In the genomic region with DNA sequence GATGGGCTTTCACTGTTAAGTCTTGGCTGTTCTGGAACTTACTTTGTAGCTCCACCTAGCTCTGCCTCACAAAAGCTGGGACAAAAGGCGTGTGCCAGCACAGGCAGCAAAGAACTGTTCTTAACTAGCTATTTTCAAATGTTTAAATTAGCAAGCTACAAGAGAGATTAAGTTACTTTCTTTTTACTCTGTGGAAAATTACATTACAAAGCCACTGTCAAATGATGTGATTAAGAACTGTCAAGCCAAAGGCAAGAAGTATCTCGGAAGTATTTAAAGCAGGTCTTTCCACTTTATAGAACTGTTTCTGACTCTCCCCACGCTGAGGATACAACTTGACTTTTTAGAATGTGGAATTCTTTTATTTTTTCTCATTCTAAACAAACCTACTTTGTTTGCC, we compare ENCODE assay signal across 21 mouse cellular contexts. TPM values are rescaled to one million over a fixed set of nuclear protein-coding genes. Genes with fewer than 3 reads are reported as not detected.
DNase-seq lines count a peak whose midpoint lies in the region; ATAC-seq and TF ChIP-seq lines count a peak whose summit lies in the region.
"Had no signal": no experiment of that assay in that cellular context is flagged by ENCODE, and none has a peak within 500 bp of the region (broad histone marks: within the 10 kb centered on the region; RNA-seq: fewer than 3 reads in every experiment).

No protein-coding gene starts in this region.

- H3K9ac ChIP-seq in ES-Bruce4 (ENCODE audit: low read depth, poor library complexity, severe bottlenecking) = no peak overlapping the region
- no peak overlapping the region for H3K9ac ChIP-seq in ES-E14 (ENCODE audit: insufficient read depth, low read depth, low read length, poor library complexity, severe bottlenecking)
- no peak overlapping the region for H3K9ac ChIP-seq in midbrain, embryonic 16.5 days (ENCODE audit: low read depth, low read length)
- H3K9ac ChIP-seq in hindbrain, embryonic 16.5 days (ENCODE audit: low read depth, low read length) = no peak overlapping the region
- H3K9ac ChIP-seq: embryonic facial prominence, embryonic 12.5 days; forebrain, embryonic 13.5 days; forebrain, embryonic 15.5 days; forebrain, postnatal 0 days had no signal

- TF ChIP-seq POLR2A in ES-Bruce4 (IDR thresholded peaks at IDR 0.05; ENCODE audit: insufficient read depth, low read length) = no peak

- no peaks in the 10 kb centered on the region for H3K36me3 ChIP-seq in ES-Bruce4 (ENCODE audit: control insufficient read depth, insufficient read depth, low read length, poor library complexity, severe bottlenecking)
- H3K36me3 ChIP-seq in ES-E14 (ENCODE audit: control insufficient read depth, insufficient read depth, low read length, poor library complexity, severe bottlenecking) = no peaks in the 10 kb centered on the region
- no peaks in the 10 kb centered on the region for H3K36me3 ChIP-seq in midbrain, embryonic 16.5 days (ENCODE audit: control insufficient read depth, insufficient read depth, low read length)
- H3K36me3 ChIP-seq in hindbrain, embryonic 16.5 days (ENCODE audit: control insufficient read depth, insufficient read depth, low read length) = no peaks in the 10 kb centered on the region
- H3K36me3 ChIP-seq: embryonic facial prominence, embryonic 10.5 days; embryonic facial prominence, embryonic 12.5 days; forebrain, embryonic 15.5 days had no signal

- H3K4me2 ChIP-seq in midbrain, embryonic 16.5 days (ENCODE audit: low read length) = no peak overlapping the region
- no peak overlapping the region for H3K4me2 ChIP-seq in hindbrain, embryonic 16.5 days (ENCODE audit: low read length)
- H3K4me2 ChIP-seq: embryonic facial prominence, embryonic 12.5 days; forebrain, embryonic 13.5 days; forebrain, embryonic 15.5 days had no signal

- H3K27ac ChIP-seq in ES-Bruce4 (ENCODE audit: insufficient read depth, low read length) (no peak overlapping the region), ES-E14 (ENCODE audit: insufficient read depth, low read depth, low read length, poor library complexity, severe bottlenecking) (no peak overlapping the region)
- H3K27ac ChIP-seq in midbrain, embryonic 16.5 days (ENCODE audit: low read length) = no peak overlapping the region
- no peak overlapping the region for H3K27ac ChIP-seq in hindbrain, embryonic 16.5 days (ENCODE audit: low read depth, low read length)
- H3K27ac ChIP-seq: embryonic facial prominence, embryonic 10.5 days; embryonic facial prominence, embryonic 12.5 days; forebrain, embryonic 13.5 days; forebrain, embryonic 15.5 days had no signal

- 0 out of 2 replicates have a peak, but pooled peaks have one; percentile 14 for TF ChIP-seq EP300 in ES-Bruce4 (IDR thresholded peaks at IDR 0.05; ENCODE audit: insufficient read depth, low read depth, low read length)

- DNase-seq in ES-E14 (ENCODE audit: low read depth, low spot score) = peak; percentile 33
- peak; percentile 76 for DNase-seq in ZHBTc4 (ENCODE audit: low read depth, low spot score)
- DNase-seq: adrenal gland, adult 2 months; adrenal gland, postnatal 10 days; adrenal gland, postnatal 25 days; B cell, adult 2 months; cerebellum, adult 11-12 months; cerebellum, adult 2 months; cerebellum, adult 9-10 months; cerebellum, postnatal 10 days; cerebellum, postnatal 25 days; forebrain, postnatal 0 days had no signal

- TF ChIP-seq CTCF in ES-Bruce4 (IDR thresholded peaks at IDR 0.05; ENCODE audit: low read depth, low read length) = no peak

- 55% methylated on average over 3 of the region's 3 CpGs for WGBS in midbrain, embryonic 16.5 days
- WGBS in hindbrain, embryonic 16.5 days = 66% methylated on average over 3 of the region's 3 CpGs

- H3K4me3 ChIP-seq in ES-Bruce4 (ENCODE audit: low read depth, low read length) (no peak overlapping the region), ES-E14 (ENCODE audit: insufficient read depth in 1 of 2, low read depth in 1 of 2, low read length in 2 of 2, poor library complexity in 1 of 2, severe bottlenecking in 1 of 2) (no peak overlapping the region)
- no peak overlapping the region for H3K4me3 ChIP-seq in midbrain, embryonic 16.5 days (ENCODE audit: low read depth, low read length)
- no peak overlapping the region for H3K4me3 ChIP-seq in hindbrain, embryonic 16.5 days (ENCODE audit: low read length)
- H3K4me3 ChIP-seq: embryonic facial prominence, embryonic 10.5 days; embryonic facial prominence, embryonic 12.5 days; forebrain, embryonic 13.5 days; forebrain, embryonic 15.5 days had no signal

- H3K27me3 ChIP-seq in ES-Bruce4 (ENCODE audit: control insufficient read depth, insufficient read depth, low read length, poor library complexity, severe bottlenecking) = no peaks in the 10 kb centered on the region; the same call in 1 of the 2 replicates
- H3K27me3 ChIP-seq in midbrain, embryonic 16.5 days (ENCODE audit: control insufficient read depth, insufficient read depth, low read depth, low read length) = no peaks in the 10 kb centered on the region
- no peaks in the 10 kb centered on the region for H3K27me3 ChIP-seq in hindbrain, embryonic 16.5 days (replicated peaks; ENCODE audit: control insufficient read depth, insufficient read depth, low read length)
- H3K27me3 ChIP-seq: CH12.LX; embryonic facial prominence, embryonic 12.5 days; forebrain, embryonic 13.5 days; forebrain, embryonic 15.5 days had no signal

- H3K9me3 ChIP-seq in ES-Bruce4 (replicated peaks; ENCODE audit: control insufficient read depth, insufficient read depth, low read length, poor library complexity, severe bottlenecking) (no peaks in the 10 kb centered on the region; the same call in 1 of the 2 replicates), ES-E14 (ENCODE audit: control insufficient read depth, insufficient read depth, low read depth, low read length) (no peaks in the 10 kb centered on the region)
- H3K9me3 ChIP-seq in midbrain, embryonic 16.5 days (replicated peaks; ENCODE audit: control insufficient read depth, low read length, poor library complexity, severe bottlenecking) = no peaks in the 10 kb centered on the region
- no peaks in the 10 kb centered on the region for H3K9me3 ChIP-seq in hindbrain, embryonic 16.5 days (ENCODE audit: control insufficient read depth, low read length)
- H3K9me3 ChIP-seq: embryonic facial prominence, embryonic 10.5 days; embryonic facial prominence, embryonic 12.5 days; forebrain, embryonic 13.5 days; forebrain, embryonic 15.5 days had no signal

- in situ Hi-C loops in ES-E14 (cut with MboI; ENCODE audit: low sequenced_read_pairs in 2 of 2, unreplicated experiment in 2 of 2) = no loop called here

- peaks cover 13% of the 10 kb centered on the region for H3K4me1 ChIP-seq in ES-Bruce4 (ENCODE audit: control insufficient read depth, insufficient read depth, low read length)
- peaks cover 0 to 5% of the 10 kb centered on the region in 2 experiments; a peak in 3 of 4 replicates for H3K4me1 ChIP-seq in ES-E14 (ENCODE audit: control insufficient read depth in 2 of 2, insufficient read depth in 2 of 2, low read length in 2 of 2, poor library complexity in 1 of 2)
- no peaks in the 10 kb centered on the region for H3K4me1 ChIP-seq in midbrain, embryonic 16.5 days (ENCODE audit: control insufficient read depth, insufficient read depth, low read length)
- no peaks in the 10 kb centered on the region for H3K4me1 ChIP-seq in hindbrain, embryonic 16.5 days (ENCODE audit: control insufficient read depth, insufficient read depth, low read depth, low read length)
- H3K4me1 ChIP-seq: embryonic facial prominence, embryonic 12.5 days; forebrain, embryonic 15.5 days had no signal

- no peak for ATAC-seq in midbrain, embryonic 16.5 days
- no peak for ATAC-seq in hindbrain, embryonic 16.5 days
- ATAC-seq: CD4-positive, CD25-positive, alpha-beta regulatory T cell, adult 4 months; forebrain, embryonic 13.5 days; forebrain, embryonic 15.5 days; forebrain, postnatal 0 days had no signal

TF ChIP-seq in ES-E14, 5 proteins besides CTCF, POLR2A, EP300 and RAD21:
- TF ChIP-seq MAFK (IDR thresholded peaks at IDR 0.05; ENCODE audit: insufficient read depth, low read depth, low read length) (no peak), CHD2 (IDR thresholded peaks at IDR 0.05; ENCODE audit: low read depth, low read length) (no peak), HCFC1 (IDR thresholded peaks at IDR 0.05; ENCODE audit: borderline replicate concordance, insufficient read depth, low read length) (no peak), ZNF384 (IDR thresholded peaks at IDR 0.05; ENCODE audit: low read depth, low read length) (no peak), ZC3H11A (IDR thresholded peaks at IDR 0.05; ENCODE audit: borderline replicate concordance, low read depth, low read length) (no peak)

RNA-seq across cellular contexts. Expression of gene Egln3, which starts 21.4 kb away (rescaled TPM):
- polyA plus RNA-seq in ES-Bruce4 (2011; ENCODE audit: insufficient read depth, insufficient read length, low read depth, missing spikeins) = 19.2 and 20.0 TPM in 2 replicates
- total RNA-seq in ES-E14 (2012; rRNA removed) = 3.9 and 6.0 TPM in 2 replicates
- 3.4 and 5.7 TPM in 2 replicates for polyA plus RNA-seq in midbrain, embryonic 16.5 days (2015; fragmentation: Nextera tagmentation; extraction: Ambion mirVana)
- 7.4 and 7.6 TPM in 2 replicates for polyA plus RNA-seq in hindbrain, embryonic 16.5 days (2015; fragmentation: Nextera tagmentation; extraction: Ambion mirVana)
